Mouse (Mus musculus) mouse trophoblast stem cell (cell line): Measurements from ENCODE around the gene Cox4i1.

ENCODE experiments used
- in situ Hi-C, 2 experiments: fragments of 300-500 bp; cut with MseI, MboI; formaldehyde crosslinking; loops; 2 replicates in 1 of 2; 3 replicates in 1 of 2; pipeline ENCODE4 v1.15.1; 2025

Gene Cox4i1

DNA sequence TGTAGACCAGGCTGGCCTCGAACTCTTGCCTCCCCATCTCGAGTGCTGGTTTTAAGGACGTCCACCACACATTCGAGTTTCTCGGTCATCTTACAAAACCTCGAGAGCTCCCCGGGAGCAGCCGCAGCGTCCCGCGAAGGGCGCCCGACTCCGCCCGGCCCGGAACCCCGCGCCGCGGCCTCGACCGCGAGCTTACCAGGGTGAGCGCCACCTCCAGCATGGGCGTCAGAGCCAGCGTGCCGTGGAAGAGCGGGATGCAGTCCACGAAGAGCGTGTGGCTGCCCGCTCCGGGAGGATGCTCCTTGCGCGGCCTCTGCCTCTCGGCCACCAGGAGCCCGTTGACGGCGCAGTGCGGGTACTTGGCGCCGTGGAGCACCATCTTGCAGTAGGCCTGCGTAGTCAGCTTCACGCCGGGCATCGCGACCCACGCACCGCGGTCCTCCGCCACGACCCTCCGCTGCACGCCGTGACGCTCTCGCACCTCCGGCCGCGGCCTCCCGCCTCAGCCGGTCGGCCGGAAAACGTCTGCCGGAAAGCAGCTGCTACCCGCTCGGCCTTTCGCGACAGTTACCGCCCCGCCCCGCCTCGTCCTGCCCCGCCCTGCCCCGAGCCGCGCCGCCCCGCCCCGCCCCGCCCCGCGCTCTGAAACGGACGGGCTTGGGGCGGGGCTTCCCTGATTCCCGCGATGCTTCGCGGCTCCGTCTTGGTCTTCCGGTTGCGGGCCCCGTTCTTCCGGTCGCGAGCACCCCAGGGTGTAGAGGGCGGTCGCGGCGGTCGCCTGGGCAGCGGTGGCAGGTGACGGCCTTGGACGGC, at the start of gene Cox4i1, which contains the start of gene Gm27021:
Gene Cox4i1, plus strand, starts transcription at position 662 of the 813 bp plus-strand sequence.
Gene Gm27021, minus strand, starts transcription at position 519 of the 813 bp plus-strand sequence.
- in situ Hi-C loops: no loop called here

DNA sequence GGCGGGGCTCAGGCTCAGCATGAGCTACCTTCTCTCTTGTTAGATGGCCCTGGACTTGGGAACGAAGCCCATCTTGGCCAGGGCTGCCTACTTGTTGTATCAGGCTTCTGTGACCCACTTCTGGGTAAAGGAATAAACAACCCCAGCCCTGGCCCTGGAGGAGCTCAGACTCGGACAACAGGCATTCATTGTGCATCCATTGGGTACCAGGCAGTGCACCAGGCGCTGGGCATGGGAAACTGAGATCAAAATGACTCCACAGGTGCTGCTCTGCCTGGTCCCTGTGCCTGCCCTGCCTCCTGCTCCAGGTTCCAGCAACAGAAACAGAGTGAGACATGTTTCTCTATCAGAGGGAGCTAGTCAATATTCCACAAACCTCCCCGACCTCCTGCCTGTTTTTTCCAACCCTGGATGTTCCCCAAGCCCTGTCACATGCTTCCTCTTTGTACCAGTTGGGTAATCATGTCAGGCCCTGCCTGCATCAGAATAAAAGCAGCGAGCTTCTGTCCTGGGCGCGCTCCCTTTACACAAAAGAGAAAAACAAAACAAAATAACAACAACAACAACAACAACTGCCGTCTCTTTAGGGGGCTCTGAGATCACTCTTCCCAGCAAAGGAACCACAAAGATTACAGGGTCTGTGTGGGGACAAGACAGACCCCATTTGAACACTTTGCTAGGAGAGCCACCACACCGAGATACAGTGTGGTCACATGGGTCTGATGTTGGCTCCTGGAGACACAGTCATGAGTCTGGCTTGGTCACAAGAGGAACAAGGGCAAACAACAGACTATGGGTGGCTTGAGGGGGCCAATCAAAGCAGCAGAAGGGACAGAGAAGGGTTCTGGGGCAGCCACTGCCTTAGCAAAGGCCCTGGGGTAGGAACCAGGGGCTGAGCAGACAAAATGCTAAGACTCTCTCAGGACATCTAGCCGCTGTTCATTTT, 48.5 kb upstream of the Cox4i1 start:
- in situ Hi-C loops: no loop called here

DNA sequence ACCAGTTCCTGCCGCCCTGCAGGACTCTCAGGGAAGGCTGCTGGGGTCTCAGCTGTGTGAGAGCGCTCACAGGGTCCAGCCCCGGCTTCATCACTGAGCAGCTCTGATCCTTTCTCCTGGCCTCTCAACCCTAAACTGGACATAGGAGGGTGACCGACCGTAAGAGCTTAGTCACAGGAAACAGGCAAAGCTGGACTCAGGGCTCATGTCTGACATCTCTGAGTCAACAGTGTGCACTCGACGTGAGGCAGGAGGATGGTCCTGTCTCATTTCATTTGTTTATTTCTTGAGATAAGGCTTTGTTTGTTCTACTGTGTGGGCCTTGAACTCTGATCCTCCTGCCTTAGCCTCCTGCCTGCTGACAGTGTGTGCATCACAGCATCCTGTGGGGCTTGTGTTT, 47.6 kb upstream of the Cox4i1 start:
- in situ Hi-C loops: no loop called here

DNA sequence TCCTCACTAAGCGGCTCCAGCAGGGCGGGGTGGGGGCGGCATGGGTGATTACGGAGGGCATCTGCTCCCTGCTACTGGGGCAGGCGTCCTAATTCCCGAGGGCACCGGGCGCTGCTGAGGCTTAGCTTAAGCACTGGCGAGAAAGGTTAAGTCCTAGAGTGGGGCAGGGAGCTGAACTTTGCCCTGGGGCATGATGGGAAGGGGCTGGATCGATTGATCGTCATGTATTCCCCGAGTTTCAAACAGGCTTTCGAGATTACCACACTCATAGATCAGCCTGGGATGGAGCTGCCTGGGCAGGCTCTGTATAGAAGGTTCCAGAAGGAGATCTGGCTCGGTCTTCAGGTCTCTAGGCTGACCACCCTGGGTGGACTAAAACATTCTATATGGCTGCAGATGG, 45.9 kb upstream of the Cox4i1 start:
- in situ Hi-C loops: no loop called here

DNA sequence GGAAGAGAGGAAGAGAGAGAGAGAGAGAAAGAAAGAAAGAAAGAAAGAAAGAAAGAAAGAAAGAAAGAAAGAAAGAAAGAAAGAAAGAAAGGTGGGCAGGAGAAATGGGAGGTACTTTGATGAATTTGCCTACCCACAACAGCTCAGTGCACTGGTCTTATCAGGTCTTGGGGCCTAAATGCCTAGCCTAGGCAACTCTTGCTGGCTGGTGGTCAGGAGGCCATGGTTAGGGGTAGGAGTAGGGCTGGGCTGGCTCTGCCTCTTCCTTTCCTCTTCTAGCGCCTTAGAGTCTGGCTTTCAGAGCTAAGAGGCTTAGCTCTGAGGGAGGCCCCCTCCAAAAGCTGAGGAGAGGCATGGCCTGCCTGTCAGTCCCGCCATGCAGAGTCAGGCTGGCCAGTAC, 44.4 kb upstream of the Cox4i1 start:
- in situ Hi-C loops: no loop called here

DNA sequence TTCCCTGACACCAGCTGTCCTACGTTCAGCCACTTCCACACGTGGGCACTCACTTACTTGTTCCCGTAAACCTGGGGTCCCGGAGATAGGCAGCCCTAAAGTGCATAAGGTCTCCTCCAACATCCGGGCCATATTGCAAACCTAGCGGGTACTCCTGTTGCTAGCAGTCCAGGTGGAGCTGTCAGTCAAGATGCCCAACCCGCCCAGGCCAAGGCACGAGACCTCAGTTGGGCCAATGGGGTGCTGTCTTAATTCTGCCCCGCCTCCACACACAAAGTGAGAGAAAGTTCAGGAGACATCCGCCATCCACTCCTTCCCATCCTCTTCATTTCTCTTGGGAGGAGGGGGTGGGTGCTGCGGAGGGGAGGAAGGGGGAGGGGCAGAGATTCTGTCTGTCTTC, 41.6 kb upstream of the Cox4i1 start:
- in situ Hi-C loops: no loop called here

DNA sequence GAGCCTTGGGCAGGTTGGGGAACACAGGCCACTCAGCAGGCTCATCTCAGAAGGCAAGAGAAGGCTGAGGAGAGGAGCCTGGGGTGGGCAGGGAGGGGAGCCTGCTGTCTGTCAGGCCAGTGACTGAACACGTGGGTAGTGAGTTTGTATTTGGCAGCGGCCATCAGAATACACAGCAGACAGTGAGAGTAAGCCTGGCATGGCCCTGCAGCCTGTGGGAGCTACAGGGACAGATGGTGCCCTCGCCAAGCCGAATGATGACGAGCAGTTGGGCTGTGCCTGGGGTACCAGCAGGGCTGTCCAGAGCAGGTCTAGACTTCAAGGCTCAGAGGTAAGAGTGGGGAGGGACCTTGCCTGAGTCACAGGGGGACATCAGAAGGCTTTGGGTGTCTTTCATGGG, 40.7 kb upstream of the Cox4i1 start:
- in situ Hi-C loops: no loop called here

DNA sequence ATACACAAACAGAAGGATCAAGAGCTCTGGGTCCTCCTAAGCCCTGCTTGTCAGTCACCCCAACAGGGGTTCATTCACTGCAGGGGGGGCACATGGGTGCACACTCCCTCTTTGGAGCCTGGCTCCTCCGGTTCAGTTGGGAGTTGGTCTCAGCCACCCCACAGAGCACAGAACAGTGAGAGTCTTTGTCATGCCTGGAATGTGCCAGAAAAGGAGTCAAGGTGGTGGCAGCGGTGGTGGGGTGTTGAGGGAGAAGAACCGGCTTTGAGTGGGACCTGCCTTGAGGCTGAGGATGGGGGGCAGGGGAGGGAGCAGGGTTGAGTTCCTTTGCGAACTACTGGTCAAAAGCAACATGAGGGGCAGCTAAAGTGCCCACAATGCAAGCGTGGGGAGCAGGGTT, 38.0 kb upstream of the Cox4i1 start:
- in situ Hi-C loops: no loop called here

DNA sequence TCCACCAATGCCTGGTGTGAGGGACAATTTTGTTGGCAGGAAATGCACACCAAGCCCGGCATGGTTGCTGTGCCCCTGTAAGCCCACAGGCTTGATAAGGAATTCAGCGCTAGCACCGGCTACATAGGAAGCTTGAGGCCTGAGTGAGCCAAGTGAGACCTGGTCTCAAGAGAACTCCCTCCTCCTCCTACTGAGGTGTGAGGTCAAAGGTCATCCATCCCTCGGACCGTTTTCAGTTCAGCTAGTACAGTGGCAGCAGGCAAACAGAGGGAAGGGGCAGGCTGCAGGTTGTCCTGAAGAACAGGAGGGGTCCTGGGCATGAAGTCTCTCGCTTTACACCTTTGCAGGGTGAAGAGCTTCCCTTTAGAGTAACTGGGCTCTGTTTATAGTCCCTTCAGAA, 37.2 kb upstream of the Cox4i1 start:
- in situ Hi-C loops: no loop called here

DNA sequence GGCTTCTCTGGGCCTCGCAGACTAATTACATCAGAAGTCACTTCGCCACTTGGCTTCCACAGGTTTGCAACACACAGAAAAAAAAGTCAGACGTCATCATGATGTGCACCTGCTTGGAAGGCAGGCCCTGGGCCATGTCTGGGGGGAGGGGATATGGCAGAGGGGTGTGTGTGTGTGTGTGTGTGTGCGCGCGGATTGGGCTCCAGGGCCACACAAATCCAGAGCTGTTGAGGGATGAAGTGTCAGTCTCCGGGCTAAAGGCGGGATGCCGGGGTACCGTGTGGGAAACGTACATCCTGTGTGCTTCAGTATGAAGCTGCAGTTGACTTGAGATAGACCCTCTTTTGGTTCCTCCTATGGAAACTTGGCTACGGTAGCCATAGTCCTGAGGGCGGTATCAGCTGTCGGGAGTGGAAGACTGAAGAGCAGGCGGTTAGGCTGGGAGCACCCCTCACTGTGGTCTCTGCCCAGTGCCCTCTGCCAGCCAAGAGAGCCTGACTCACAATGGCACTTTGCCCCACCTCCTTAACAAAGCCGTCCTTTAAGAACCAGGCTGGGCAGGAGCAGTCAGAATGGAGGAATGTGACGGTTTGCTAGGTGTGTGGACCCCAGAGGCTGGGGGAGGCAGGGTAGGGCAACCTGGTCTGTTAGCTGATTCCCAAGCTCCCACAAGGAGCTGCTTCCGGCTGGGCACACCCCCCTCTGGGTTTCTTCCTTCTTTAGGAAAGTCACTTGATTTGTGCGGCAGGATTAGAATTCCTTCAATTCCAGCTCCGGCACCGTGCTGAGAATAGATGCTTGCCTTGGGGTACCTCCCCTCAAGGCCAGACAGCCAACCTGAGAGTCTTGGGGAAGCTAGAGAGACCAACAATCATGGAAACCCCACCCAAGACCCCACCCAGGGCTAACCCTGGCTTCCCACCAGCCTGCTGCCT, 36.3 kb upstream of the Cox4i1 start:
- in situ Hi-C loops: no loop called here

DNA sequence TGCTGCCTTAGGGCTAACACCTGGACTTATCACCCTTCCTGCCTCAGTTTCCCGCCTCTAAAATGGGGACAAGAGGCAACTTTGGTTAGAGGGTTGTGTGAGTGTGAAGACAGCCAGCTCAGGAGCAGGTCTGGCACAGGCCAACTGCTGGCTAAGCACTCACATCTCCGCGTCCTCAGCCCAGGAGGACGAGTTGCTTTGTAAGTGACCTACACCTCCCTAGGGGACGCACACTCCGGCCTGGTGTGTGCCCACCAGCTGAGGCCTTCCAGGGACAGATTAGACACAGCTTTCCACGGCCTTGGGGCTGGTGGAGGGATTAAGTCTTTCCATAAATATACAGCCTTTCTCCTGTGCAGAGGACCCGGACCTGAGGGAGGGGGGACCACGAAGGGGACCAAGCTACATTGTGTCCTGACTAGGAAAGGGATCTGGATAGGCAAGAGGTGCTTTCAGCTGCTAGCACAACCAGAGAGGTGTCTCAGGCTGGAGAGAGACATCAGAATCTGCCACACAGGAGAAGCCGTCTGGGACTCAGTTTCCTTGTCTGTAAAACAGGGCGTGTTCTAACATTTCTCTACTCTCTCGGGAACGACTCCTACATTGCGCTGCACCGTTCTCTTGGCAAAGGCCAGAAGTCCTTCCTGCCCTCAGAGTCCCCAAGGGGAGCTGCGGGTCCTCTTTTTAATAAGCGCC, 34.9 kb upstream of the Cox4i1 start:
- in situ Hi-C loops: no loop called here

DNA sequence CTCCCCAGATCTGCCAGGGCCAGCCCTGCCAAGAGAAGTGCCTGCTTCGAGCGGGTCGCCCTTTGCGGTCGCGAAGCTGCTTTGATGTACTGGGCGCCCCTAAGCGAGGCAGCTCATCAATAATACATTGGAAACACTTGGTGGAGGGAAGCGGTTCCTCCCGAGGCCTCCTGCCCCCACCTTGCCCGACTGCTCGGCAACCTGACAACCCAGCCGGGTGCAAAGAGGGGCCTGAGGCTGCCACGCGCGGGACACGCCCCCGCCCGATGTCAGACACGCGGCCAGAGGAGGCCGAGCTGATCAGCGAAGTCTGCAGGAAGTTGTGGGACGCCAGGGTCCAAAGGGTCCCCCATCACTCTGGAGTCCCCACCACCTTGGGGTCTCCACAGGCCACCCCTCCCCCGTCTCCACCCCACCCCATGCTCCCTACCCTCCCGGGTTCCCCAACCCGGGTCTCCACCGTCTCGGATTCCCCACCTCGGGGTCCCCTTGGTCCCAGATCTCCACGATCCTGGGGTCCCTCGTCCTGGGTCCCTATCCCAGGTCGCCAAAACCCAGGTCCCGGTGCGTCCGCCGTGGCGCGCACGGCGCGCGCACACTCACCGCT, 34.3 kb upstream of the Cox4i1 start:
- in situ Hi-C loops: no loop called here

DNA sequence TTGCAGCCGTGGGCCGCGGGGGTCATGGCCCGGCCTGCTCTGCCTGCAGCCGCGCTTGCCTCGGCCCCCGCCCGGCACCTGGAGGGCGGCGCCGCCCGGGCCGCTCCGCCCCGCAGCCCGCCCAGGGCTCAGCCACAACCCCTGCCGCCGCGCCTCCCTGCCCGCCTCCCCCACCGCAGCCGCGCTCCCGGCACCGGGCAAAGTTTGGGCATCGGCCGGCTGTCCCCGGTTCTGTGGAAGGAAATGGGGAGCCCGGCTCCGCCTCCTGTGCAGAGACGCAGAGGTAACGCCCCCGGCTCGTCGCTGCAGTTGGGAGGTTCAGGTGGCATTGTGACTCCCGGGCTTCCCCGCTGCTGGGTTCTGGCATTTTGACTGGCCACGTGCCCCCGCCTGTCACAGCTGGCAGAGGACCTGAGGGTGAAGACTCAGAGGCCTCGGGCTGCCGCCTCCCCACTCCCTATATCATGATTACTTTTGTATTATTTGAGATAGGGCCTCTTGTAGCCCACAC, 33.6 kb upstream of the Cox4i1 start:
- in situ Hi-C loops: no loop called here

DNA sequence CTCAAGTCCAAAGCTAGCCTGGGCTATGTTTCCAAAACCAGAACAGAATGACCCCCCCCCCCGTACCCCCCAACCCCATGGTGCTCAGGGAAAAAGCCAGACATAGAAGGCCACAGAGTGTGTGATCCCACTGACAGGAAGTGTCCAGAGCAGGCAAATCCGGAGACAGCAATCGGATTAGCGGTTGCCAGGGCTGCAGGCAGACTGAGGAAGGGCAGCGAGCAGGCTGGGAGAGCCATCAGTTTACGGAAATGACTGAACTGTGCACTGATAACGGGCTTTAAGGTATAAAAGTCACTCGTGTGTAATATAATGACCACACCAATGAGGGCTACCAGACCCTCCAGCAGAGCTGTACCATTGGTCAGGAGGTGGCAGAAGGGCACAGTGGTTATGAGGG, 26.8 kb upstream of the Cox4i1 start:
- in situ Hi-C loops: no loop called here

DNA sequence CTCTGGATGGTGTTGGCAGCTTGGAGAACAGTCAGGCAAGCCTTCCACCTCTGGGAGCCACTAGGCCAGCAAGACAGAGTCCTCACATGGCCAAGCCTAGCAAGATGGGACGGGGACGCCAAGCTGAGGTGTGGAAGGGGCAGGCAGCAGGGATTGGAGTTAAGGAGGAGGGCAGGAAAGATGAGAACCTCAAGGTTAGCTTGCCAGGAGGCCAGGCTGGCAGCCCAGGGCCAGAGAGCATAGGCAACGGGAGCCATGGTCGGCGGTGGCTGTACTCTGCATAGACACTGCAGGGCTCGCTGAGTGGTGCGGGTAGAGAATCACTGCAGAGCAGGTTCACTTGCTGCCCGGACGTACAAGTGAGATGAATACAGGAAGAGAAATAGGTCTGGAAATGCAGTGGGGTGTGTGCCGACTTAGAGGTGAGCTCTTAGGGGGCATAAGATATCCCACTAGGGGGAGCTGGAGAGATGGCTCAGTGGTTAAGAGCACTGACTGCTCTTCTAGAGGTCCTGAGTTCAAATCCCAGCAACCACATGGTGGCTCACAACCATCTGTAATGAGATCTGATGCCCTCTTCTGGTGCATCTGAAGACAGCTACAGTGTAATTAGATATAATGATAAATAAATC, 25.9 kb upstream of the Cox4i1 start:
- in situ Hi-C loops: no loop called here

DNA sequence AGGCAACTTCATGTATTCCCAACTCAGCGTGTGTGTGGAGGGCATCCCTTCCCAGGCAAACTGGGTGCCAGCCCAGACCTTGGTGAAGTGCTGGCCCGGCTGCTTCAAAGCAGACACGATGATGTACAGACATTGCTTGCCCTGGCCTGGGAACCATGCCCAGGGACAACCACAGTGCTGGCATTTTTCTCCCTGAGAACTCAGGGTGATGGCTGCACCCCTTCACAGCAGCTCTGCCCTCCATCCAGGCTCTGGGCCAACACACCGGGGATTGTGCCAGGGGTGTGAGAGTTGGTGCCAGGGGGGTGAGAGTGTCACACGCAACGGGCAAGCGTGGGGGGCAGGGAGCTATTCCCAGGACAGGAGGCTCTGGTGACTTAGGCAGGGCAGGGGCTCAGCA, 23.4 kb upstream of the Cox4i1 start:
- in situ Hi-C loops: no loop called here

DNA sequence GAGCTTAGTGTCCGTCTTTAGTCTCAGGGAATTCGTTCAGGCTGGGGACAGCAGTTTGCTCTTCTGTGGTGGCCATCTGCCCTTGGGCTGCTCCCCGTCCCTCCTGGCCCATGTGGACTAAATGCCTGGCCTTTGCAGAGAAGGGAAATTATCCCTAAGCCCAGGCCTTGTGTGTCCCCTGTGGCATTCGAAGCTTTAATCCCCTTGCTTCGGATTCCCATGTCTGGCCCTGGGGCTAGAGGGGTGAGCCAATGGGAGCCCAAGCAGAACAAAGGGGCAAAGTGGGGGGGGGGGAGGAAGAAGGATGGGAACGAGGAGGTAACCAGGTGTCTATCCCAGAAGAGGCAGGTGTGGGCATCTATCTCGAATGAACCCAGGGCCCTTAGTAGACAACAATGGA, 20.5 kb upstream of the Cox4i1 start, which contains the start of gene 1190005I06Rik:
Gene 1190005I06Rik, minus strand, starts transcription at position 101 of the 400 bp plus-strand sequence.
- in situ Hi-C loops: no loop called here

DNA sequence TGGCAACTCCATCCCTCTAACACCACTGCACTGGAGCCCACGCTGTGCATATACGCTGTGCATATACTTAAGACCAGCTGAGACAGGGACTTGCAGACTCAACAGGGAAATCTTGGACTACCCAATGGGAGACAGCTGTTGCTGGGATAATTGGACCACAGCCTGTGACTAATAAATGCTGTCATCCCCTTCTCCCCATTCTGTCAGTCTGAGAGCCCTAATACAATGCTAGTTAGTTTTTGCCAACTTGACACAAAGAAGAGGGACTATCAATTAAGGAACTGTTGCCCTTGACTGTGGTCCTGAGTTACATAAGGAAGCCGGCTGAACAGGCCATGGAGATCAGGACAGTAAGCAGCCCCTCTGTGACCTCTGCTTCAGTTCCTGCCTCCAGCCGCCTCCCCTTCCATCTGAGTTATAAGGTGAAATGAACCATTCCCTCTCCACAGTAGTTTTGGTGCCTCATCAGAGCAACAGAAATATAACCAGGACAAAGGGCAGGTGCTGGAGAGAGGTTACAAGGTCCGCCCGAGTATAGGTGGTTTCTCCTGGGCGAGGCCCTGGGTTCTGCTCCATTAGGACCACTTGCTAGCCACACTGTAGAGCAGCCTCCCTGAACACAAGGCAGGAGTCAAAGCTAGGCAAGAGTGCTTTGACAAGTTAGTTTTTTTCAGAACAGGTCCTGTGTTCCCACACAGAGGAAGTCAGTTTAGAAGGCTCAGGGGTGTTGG, 11.5 kb upstream of the Cox4i1 start:
- in situ Hi-C loops: no loop called here

DNA sequence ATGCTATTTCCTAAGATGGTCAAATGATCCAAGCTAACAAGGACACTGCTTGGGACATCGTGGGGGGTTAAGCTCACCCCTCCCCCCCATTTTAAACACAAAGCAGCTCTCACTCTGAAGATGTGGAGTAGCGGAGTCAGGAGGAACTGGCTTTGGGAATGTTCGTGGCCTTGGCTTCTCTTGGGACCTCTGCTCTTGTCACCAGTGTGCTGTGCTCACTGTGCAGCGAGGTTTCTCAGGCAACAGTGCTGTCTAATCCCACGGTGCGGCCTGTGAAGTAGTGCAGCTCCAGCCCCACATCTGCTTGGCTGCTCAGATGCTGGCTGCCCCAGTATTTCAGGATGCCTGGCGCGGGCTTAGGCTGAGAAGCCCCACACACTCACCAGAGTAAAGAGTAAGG, 10.6 kb upstream of the Cox4i1 start:
- in situ Hi-C loops: no loop called here
